Mouse (Mus musculus) forebrain, embryonic 12.5 days (tissue): ENCODE results near the gene H2-Ab1. TPM values are rescaled to one million over a fixed set of nuclear protein-coding genes. Genes with fewer than 3 reads are reported as not detected.

Experiments
- ATAC-seq: fragments of 200-750 bp; cut with Nextera tagmentation; 2 replicates; pipeline ENCODE4 v1.8.0; 2017; ENCODE audit warnings: moderate TSS enrichment; ENCODE audit not compliant: low FRiP score
- H3K27ac ChIP-seq: fragments of 300-500 bp; sonication (generic); 2 replicates; pipeline ENCODE4 v1.5.1; 2016; ENCODE audit warnings: mild to moderate bottlenecking
- H3K27me3 ChIP-seq: fragments of 300-500 bp; sonication (generic); 2 replicates; pipeline ENCODE4 v1.6.1; 2016; ENCODE audit warnings: mild to moderate bottlenecking
- H3K36me3 ChIP-seq: fragments of 300-500 bp; sonication (generic); replicated peaks from 2 replicates; pipeline ENCODE4 v1.6.1; 2016; ENCODE audit warnings: mild to moderate bottlenecking
- H3K4me1 ChIP-seq: fragments of 300-500 bp; sonication (generic); 2 replicates; pipeline ENCODE4 v1.6.1; 2016
- H3K4me2 ChIP-seq: fragments of 300-500 bp; sonication (generic); 2 replicates; pipeline ENCODE4 v1.6.1; 2016; ENCODE audit warnings: mild to moderate bottlenecking, moderate library complexity
- H3K4me3 ChIP-seq: fragments of 300-500 bp; sonication (generic); replicated peaks from 2 replicates; pipeline ENCODE4 v1.5.1; 2016; ENCODE audit warnings: mild to moderate bottlenecking
- H3K9ac ChIP-seq: fragments of 300-500 bp; sonication (generic); 2 replicates; pipeline ENCODE4 v1.6.1; 2016; ENCODE audit warnings: mild to moderate bottlenecking
- H3K9me3 ChIP-seq: fragments of 300-500 bp; sonication (generic); 2 replicates; pipeline ENCODE4 v1.6.1; 2016
- WGBS: fragments of 180-500 bp; shearing (Covaris S2); methylation state at CpG from one replicate; pipeline ENCODE4 v1.1.7; 2016; 5-methylcytosine and 5-hydroxymethylcytosine counted together
- polyA plus RNA-seq: library from polyadenylated mRNA; unstranded; fragments of >200 nt; fragmentation: Nextera tagmentation; extraction: Ambion mirVana; gene quantifications from 2 replicates; pipeline ENCODE4 v1.2.1, GENCODE M21; 2016

The H2-Ab1 gene
- polyA plus RNA-seq, 1 experiment from 2014 or later = 1.9 TPM

DNA sequence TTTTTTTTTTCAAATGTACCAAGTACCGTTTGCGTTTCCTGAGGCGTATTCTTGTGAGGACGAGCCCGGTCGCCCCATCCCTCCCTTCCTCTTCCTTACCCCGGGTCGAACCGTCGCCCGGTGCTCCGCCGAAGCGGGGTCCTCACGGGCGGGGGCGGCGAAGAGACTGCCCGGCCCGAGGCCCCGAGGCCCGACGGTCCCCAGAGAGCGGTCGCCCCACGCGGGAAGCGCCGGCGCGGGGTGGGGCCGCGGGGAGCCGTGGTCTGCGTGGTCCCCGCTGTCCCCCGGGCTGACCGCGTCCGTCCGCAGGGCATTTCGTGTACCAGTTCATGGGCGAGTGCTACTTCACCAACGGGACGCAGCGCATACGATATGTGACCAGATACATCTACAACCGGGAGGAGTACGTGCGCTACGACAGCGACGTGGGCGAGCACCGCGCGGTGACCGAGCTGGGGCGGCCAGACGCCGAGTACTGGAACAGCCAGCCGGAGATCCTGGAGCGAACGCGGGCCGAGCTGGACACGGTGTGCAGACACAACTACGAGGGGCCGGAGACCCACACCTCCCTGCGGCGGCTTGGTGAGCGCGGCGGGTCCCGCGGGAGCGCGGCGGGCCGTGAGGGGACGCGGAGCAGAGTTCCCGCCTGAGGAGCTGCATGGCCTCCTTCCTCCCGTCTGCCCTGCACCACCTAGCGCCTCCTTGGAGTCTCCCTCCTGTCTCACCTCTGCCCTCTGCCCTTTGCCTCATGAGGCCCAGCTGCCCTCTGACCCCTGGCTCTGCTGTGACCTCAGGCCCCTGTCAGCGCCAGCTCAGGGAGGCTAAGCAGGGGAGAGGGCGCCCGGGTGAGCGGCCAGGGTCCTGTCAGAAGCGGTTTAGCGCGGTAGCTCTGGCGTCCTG lies 7.2 kb downstream of the H2-Ab1 start:
- H3K9me3 ChIP-seq = no peaks in the 10 kb centered on the region
- WGBS = under 1% methylated on average over 89 of the region's 93 CpGs
- ATAC-seq = peak; percentile 27
- peak overlapping the region; percentile 93 for H3K4me2 ChIP-seq
- no peak overlapping the region for H3K27ac ChIP-seq
- H3K36me3 ChIP-seq = no peaks in the 10 kb centered on the region
- peak overlapping the region; percentile 61 for H3K9ac ChIP-seq
- H3K4me1 ChIP-seq = peaks cover 20% of the 10 kb centered on the region
- H3K4me3 ChIP-seq = peak overlapping the region; percentile 53
- H3K27me3 ChIP-seq = peaks cover 51% of the 10 kb centered on the region

DNA sequence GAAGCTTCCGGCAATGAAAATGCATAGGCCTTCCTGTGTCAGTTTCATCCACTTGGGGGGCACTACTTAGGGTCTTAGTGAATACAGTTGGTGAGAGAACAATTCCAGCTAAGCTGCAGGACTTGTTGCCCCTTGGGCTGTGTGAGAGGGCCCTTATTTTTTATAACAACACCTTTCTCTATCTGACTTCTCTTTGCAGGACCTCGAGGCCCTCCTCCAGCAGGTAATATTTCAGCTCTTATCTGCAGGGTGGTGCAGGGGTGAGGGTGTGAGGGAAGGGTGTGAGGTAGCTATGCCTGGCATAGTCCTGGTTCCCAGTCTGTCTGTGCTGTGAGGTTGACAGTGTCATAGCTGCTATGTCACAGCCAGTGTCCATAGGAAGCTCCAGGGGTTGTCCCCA lies 10.8 kb downstream of the H2-Ab1 start:
- Histone ChIP-seq H3K9ac (no peak overlapping the region), H3K27ac (no peak overlapping the region), H3K4me3 (no peak overlapping the region), H3K9me3 (no peaks in the 10 kb centered on the region), H3K4me2 (no peak overlapping the region), H3K36me3 (no peaks in the 10 kb centered on the region), H3K27me3 (peaks cover 38% of the 10 kb centered on the region), H3K4me1 (peaks cover 18% of the 10 kb centered on the region)
- no peak for ATAC-seq
- WGBS = 68% methylated on average over 2 of the region's 2 CpGs

DNA sequence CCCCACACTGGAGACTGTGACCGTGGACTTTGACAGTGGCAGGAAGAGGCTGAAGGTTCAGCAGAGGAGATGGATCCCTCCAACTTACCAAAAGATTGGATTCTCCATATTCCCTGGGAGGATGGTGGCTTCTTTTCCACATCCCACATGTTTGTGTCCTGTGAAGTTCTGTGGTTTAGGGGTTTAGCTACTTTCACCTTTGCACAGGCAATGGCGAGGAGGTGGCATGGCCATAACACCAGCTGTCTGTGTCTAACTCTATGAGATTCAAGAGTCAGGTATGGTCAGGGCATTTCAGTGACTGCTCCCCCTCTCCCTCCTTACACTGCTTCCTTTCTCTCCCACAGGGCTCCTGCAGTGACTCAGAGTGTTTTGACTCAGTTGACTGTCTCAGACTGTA lies 11.3 kb downstream of the H2-Ab1 start:
- Histone ChIP-seq H3K36me3 (no peaks in the 10 kb centered on the region), H3K4me1 (peaks cover 13% of the 10 kb centered on the region), H3K4me3 (no peak overlapping the region), H3K4me2 (no peak overlapping the region), H3K9ac (no peak overlapping the region), H3K27ac (no peak overlapping the region), H3K27me3 (peaks cover 33% of the 10 kb centered on the region), H3K9me3 (no peaks in the 10 kb centered on the region)
- ATAC-seq = no peak
- 89% methylated on average over 2 of the region's 2 CpGs for WGBS

DNA sequence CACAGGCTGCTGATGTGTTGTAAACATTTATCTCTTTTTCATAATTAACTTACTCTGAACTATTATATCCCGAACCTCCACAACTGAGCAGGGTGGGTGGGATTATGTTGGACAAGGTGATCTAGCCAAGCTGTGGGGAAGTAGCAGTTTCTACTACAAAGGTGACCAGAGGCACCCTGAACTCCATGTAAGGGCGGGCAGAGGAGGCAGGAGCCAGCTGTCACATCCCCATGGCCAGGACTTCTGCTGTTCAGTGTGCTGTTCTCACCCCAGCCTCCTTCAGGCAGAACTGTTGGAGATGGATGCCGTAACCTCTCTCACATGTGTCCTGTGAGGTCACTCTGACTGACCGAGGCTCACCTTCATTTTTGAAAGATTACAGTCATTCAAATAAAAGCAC lies 12.3 kb downstream of the H2-Ab1 start:
- Histone ChIP-seq H3K27ac (no peak overlapping the region), H3K4me2 (no peak overlapping the region), H3K4me3 (no peak overlapping the region), H3K9ac (no peak overlapping the region), H3K4me1 (peaks cover 5% of the 10 kb centered on the region), H3K36me3 (no peaks in the 10 kb centered on the region), H3K9me3 (no peaks in the 10 kb centered on the region), H3K27me3 (peaks cover 23% of the 10 kb centered on the region)
- WGBS = 79% methylated on average over 4 of the region's 4 CpGs
- ATAC-seq = no peak

DNA sequence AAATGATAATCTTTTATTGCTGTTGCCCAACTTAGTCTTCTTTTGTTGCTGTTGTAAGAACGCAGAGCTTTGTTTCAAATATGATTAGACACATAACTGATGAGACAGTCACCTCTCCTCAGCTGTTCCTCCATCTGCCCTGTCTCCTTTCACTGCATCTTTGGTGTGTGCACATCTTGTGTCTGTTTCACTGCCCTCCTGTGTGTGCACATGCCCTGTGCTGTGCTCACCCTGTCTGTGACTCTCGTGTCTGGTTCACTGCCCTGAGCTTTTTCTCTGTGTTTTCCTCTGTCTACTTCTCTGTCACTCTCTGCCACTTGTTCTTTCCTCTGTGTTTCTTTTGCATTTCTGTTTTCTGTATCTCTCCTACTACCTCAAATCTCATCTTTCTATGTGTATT lies 12.7 kb downstream of the H2-Ab1 start:
- H3K27ac ChIP-seq = no peak overlapping the region
- H3K27me3 ChIP-seq = peaks cover 19% of the 10 kb centered on the region
- no peak for ATAC-seq
- no peak overlapping the region for H3K9ac ChIP-seq
- H3K4me1 ChIP-seq = peaks cover under 1% of the 10 kb centered on the region
- WGBS = 84% methylated on average over 2 of the region's 2 CpGs
- H3K9me3 ChIP-seq = no peaks in the 10 kb centered on the region
- H3K4me3 ChIP-seq = no peak overlapping the region
- H3K4me2 ChIP-seq = no peak overlapping the region
- no peaks in the 10 kb centered on the region for H3K36me3 ChIP-seq

DNA sequence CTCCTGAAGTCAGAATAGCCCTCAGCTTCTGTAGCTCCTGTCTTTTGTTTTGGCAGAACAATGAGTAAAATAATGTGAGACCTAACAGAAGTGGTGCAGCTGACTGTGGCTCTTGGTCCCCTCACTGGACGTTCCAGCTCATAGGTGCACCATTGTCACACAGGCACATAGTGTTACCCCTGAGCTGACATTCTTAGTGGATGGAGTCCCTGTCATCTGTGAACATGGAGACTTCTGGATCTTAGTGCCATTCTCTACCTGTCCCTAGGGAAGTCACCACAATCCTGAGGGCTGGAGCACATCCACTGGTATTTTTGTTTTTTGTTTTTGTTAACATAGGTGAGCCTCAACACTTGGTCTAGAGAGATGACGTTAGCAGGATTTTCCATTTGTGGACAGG lies 13.5 kb downstream of the H2-Ab1 start:
- Histone ChIP-seq H3K36me3 (no peaks in the 10 kb centered on the region), H3K27ac (no peak overlapping the region), H3K9me3 (no peaks in the 10 kb centered on the region), H3K9ac (no peak overlapping the region), H3K4me1 (no peaks in the 10 kb centered on the region), H3K27me3 (peaks cover 14% of the 10 kb centered on the region; the same call in 1 of the 2 replicates), H3K4me2 (no peak overlapping the region), H3K4me3 (no peak overlapping the region)
- WGBS = 87% methylated on average over 2 of the region's 2 CpGs
- no peak for ATAC-seq

DNA sequence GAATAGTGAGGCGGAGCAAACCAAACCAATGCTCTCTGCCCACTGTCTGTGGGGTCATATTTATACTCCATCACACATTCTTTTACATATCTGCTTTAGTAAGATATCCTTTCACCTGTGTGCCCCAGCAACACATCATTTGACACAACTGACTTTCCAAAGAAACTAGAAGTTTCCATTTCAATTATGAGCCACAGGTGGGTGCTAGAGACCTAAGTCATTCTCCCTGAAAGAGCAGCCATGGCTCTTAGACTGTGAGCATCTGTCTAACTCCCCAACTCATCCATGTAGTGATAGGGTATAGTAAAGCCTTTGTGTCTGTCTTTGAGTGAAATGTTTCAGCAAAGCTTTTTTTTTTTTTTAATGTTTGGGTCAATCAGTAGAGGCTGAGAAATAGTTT lies 14.6 kb downstream of the H2-Ab1 start:
- Histone ChIP-seq H3K9me3 (no peaks in the 10 kb centered on the region), H3K4me1 (no peaks in the 10 kb centered on the region)

DNA sequence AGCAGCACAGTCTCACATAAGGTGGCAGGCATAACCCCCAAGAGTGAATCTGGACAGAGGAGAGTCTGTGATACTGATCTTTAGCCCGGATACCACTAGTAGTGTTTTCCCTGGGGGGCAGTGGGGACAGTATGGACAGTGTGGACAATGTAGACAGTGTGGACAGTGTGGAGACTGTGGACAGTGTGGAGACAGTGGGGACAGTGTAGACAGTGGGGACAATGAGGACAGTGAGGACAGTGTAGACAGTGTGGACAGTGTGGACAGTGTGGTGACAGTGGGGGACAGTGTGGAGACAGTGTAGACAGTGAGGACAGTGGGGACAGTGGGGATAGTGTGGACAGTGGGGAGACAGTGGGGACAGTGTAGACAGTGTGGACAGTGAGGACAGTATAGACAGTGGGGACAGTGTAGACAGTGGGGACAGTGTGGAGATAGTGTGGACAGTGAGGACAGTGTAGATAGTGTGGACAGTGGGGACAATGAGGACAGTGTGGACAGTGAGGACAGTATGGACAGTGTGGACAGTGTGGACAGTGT lies 23.1 kb downstream of the H2-Ab1 start:
- Histone ChIP-seq H3K9ac (no peak overlapping the region), H3K9me3 (no peaks in the 10 kb centered on the region), H3K4me2 (no peak overlapping the region), H3K36me3 (no peaks in the 10 kb centered on the region), H3K4me3 (no peak overlapping the region), H3K4me1 (no peaks in the 10 kb centered on the region), H3K27ac (no peak overlapping the region), H3K27me3 (no peaks in the 10 kb centered on the region)
- WGBS = 76% methylated on average over 1 of the region's 1 CpGs
- ATAC-seq = no peak

More for the DNA sequence above, 14.6 kb downstream of the H2-Ab1 start:
- no peak for ATAC-seq
- 0 out of 2 replicates have a peak, but pooled peaks cover 7% of the 10 kb centered on the region for H3K27me3 ChIP-seq
- H3K9ac ChIP-seq = no peak overlapping the region
- H3K36me3 ChIP-seq = no peaks in the 10 kb centered on the region
- no peak overlapping the region for H3K4me3 ChIP-seq
- H3K4me2 ChIP-seq = no peak overlapping the region
- no peak overlapping the region for H3K27ac ChIP-seq
- WGBS = 91% methylated on average over 1 of the region's 1 CpGs

DNA sequence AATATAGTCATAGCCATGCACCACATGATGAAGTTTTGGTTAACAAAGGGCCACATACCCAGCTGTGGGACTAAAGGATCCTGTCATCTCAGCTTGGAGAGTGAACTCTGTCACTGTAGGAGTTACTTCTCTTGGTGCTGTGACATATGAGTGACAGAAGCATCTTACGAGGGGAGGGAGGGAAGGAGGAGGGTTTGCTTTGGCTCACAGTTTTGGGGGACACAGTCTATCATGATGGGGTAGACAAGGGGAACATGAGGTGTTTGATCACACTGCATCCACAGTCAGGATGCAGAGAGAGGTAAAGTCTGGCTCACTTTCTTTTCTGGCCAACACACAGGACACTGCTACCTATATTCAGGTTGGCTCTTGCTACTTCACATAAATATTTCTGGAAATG lies 24.3 kb downstream of the H2-Ab1 start:
- no peak for ATAC-seq
- no peak overlapping the region for H3K9ac ChIP-seq
- no peaks in the 10 kb centered on the region for H3K9me3 ChIP-seq
- no peak overlapping the region for H3K4me3 ChIP-seq
- H3K36me3 ChIP-seq = no peaks in the 10 kb centered on the region
- no peak overlapping the region for H3K27ac ChIP-seq
- no peaks in the 10 kb centered on the region for H3K27me3 ChIP-seq
- no peaks in the 10 kb centered on the region for H3K4me1 ChIP-seq
- H3K4me2 ChIP-seq = no peak overlapping the region
- WGBS = 75% methylated on average over 1 of the region's 1 CpGs

DNA sequence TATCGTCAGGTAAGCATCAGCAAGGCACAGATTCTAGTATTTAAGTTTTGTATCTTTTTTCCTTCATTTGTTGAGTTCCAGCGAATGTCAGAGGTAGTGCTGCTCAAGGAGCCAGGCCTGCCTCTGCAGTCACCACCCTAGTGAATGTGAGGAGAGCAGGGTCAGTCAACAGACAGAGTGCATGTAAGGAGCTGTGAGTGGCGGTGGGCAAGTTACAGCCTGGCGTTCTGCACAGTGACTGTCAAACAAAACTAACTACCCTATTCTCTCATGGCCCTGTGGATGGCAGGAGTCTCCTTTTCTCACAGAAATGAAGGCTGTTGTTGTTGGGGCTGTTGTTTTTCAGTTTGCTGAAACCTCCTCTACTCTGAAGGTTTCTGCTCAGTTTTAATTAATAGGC lies 27.9 kb downstream of the H2-Ab1 start:
- no peak for ATAC-seq
- WGBS = 77% methylated on average over 4 of the region's 4 CpGs
- H3K36me3 ChIP-seq = no peaks in the 10 kb centered on the region
- no peak overlapping the region for H3K4me3 ChIP-seq
- H3K9ac ChIP-seq = no peak overlapping the region
- H3K9me3 ChIP-seq = no peaks in the 10 kb centered on the region
- no peak overlapping the region for H3K27ac ChIP-seq
- peaks cover 2% of the 10 kb centered on the region; the same call in 1 of the 2 replicates for H3K4me1 ChIP-seq
- H3K27me3 ChIP-seq = no peaks in the 10 kb centered on the region
- no peak overlapping the region for H3K4me2 ChIP-seq

DNA sequence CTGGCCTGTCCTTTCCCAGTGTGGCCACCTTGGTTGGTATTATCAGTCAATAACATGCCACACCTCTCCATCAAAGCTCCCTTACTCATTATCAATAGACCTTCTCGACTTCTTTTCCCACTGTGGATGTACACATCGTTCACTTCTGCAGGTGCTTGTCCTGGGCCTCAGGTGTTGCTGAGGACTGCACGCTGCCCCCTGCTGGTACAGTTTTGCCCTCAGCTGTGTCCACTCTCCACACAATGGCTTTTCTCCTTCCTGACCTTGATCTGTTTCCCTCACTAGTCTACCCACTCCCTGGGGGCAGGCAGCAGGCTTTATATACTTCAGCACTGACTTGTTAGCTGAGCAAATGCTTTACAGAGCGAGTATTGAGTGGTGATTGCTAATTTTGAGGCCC lies 28.4 kb downstream of the H2-Ab1 start:
- no peaks in the 10 kb centered on the region for H3K36me3 ChIP-seq

DNA sequence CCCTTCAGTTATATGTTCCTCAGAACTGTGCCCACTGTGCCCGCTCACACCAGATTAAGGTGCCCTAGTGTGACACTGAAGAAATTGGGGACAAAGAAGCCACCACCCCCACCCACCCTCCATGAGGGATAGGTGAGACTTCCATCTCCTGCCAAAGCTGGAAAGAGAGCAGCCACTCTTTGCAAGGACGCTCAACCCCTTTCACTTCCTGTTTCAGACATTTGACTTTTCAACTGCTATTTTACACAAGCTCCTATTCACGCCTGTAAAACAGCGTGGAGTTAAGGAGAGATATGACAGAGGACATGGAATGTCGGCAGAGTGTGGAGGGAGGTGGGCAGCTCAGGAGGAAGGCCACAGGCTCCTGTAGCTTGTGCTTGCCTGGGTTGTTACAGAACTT lies 29.0 kb downstream of the H2-Ab1 start:
- Histone ChIP-seq H3K9ac (no peak overlapping the region), H3K4me2 (no peak overlapping the region), H3K27ac (no peak overlapping the region), H3K27me3 (no peaks in the 10 kb centered on the region), H3K4me3 (no peak overlapping the region), H3K9me3 (no peaks in the 10 kb centered on the region), H3K4me1 (peaks cover 2% of the 10 kb centered on the region; the same call in 1 of the 2 replicates), H3K36me3 (no peaks in the 10 kb centered on the region)
- WGBS = 88% methylated on average over 5 of the region's 5 CpGs
- no peak for ATAC-seq

More for the DNA sequence above, 28.4 kb downstream of the H2-Ab1 start:
- WGBS = 34% methylated on average over 4 of the region's 4 CpGs
- no peaks in the 10 kb centered on the region for H3K27me3 ChIP-seq
- ATAC-seq = no peak
- H3K4me1 ChIP-seq = peaks cover 2% of the 10 kb centered on the region; the same call in 1 of the 2 replicates
- no peak overlapping the region for H3K4me2 ChIP-seq
- H3K9me3 ChIP-seq = no peaks in the 10 kb centered on the region
- H3K27ac ChIP-seq = no peak overlapping the region
- no peak overlapping the region for H3K4me3 ChIP-seq
- H3K9ac ChIP-seq = no peak overlapping the region

DNA sequence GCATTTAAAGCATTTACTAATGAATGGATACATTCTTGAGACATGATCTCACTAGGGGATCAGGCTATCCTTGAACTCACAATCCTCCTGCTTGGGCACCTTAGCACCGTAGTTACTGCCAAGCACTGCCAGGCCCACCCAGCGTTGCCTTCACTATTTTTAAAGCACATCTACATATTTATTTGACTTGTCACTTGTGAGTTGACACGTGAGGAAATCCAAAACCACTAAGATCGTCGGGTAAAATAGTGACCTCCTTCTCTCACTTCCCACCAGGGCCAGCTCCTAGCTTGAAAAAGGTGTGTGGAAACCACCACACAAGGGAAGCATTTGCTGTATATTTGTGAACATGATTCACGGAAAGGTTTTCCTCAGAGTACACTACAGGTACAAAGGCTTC lies 29.5 kb downstream of the H2-Ab1 start:
- no peak overlapping the region for H3K4me2 ChIP-seq
- ATAC-seq = no peak
- H3K27ac ChIP-seq = no peak overlapping the region
- WGBS = 75% methylated on average over 6 of the region's 6 CpGs
- peaks cover 2% of the 10 kb centered on the region; the same call in 1 of the 2 replicates for H3K4me1 ChIP-seq
- no peaks in the 10 kb centered on the region for H3K36me3 ChIP-seq
- no peaks in the 10 kb centered on the region for H3K27me3 ChIP-seq
- no peak overlapping the region for H3K4me3 ChIP-seq
- no peak overlapping the region for H3K9ac ChIP-seq
- no peaks in the 10 kb centered on the region for H3K9me3 ChIP-seq
